Mouse (Mus musculus): Measurements from ENCODE around the gene Bcr.

Gene Bcr

GRCm38 (mm10) chr10:75184826-75185225, 124.4 kb downstream of the Bcr start:
- no peak for DNase-seq (ENCODE audit: low spot score)

DNA sequence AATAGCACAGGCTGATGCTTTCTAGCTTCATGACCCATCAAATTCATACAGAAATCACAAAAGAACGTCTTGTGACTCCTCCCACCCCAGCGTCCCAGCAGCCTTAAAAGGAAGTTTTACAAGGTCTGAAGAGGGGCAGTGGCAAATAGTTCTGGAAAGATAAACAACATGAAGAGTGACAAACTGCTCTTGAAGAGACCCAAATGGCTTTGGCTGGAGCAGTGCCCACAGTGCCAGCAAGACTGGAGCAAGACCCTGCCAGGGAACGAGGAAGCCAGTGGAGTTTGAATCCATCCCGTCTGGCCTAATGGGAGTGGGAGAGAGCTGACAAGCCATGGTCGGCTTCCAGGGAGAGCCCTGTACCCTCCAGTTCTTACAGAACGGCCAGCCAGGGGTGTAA, 126.2 kb downstream of the Bcr start:
- no peak for DNase-seq (ENCODE audit: low spot score)

GRCm38 (mm10) chr10:75187366-75188056, 127.1 kb downstream of the Bcr start:
- no peak for DNase-seq (ENCODE audit: low spot score)

GRCm38 (mm10) chr10:75191647-75192046, 131.3 kb downstream of the Bcr start:
- no peak for DNase-seq (ENCODE audit: low spot score)

DNA sequence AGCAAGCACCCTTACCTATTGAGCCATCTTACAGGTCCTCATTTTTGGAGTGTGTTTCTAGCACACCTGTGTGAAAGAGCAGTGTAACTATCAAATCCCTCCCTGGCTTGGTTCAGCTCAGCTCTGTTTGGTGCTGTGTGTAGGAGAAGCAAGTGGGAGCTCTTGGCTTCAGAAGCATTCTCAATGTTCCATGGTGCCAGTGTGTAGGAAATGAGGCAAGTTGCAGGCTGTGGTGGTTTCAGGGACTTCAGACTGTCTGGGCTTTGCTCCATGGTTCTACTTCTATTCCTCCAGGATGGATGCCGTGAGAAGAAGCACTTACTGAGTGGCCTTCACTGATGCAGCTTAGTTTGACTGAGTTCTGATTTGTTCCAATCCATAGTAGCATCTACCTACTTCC, 137.4 kb downstream of the Bcr start:
- no peak for DNase-seq (ENCODE audit: low spot score)

GRCm38 (mm10) chr10:75200733-75201132, 140.3 kb downstream of the Bcr start:
- no peak for DNase-seq (ENCODE audit: low spot score)

DNA sequence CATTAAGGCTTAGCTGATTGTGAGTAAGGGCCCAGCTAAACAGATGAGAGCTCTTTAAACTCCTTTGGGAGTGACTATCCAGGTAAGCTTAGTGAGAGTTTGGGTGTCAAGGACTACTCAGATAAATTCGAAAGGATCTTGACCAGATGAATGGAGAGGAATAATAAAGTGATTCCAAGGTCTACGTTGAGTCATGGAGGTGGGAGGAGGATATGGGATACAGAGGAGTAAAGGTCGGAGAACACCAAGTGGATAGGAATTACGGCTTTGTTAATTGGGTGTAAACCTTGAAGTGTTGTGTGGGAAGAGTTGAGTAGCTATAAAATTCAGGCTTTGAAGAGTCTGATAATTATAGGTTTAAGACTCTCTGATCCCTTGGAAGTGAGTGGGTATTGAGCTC, 145.8 kb downstream of the Bcr start:
- DNase-seq (ENCODE audit: low spot score): no peak

DNA sequence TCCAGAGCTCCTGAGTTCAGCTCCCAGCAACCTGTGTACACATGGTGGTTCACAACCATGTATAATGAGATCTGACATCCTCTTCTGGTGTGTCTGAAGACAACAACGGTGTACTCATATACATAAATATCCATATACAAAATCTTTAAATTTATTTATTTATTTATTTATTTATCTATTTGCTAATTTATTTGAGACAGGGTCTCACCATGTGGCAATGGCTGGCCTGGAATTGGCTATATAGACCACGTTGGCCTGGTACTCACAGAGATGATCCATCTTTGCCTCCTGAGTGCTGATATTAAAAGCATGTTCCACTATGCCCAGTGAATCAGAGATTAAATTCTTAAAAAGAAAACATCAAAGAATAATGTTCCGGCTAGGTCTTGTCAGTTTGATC, 150.4 kb downstream of the Bcr start:
- no peak for DNase-seq (ENCODE audit: low spot score)

GRCm38 (mm10) chr10:75211807-75212645, 151.6 kb downstream of the Bcr start, which contains the start of gene Specc1l:
Gene Specc1l (plus strand): TSS chr10:75212073.
- DNase-seq (ENCODE audit: low spot score): peak; percentile 71

- DNase-seq (ENCODE audit: low spot score): no peak
Observed at GRCm38 (mm10) chr10:75212981-75213380, 152.6 kb downstream of the Bcr start.

- no peak for DNase-seq (ENCODE audit: low spot score)
Observed at GRCm38 (mm10) chr10:75220722-75221121, 160.3 kb downstream of the Bcr start.

DNA sequence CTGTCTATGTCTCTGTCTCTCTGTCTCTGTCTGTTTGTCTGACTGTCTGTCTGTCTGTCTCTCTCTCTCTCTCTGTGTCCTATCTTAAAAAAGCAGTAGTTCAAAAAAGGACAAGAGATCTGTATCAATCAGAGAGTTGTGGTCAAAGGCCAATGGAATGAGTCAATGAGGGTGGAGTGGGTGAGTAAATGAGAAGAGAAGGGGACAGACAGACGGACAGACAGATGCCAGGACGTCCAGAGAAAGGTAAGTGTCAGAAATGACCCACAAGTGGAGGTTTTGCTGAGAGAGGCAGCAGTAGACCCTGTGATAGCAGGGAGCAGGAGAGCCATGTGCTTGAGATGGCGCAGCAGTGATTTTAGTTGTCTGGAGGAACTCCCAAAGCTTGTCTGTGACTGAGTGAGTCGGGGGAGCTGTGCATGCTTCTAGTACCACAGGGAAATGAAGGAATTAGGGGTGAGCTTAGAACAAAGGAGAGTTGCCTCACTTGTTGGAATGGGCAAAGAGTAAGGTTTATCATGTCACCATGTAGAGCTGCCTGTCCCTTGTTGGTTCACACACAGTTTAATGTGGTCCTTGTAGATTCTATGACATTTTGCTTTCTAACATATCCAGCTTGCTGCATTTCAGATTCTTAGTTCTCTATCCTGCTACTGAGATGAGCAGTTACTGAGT, 161.7 kb downstream of the Bcr start:
- no peak for DNase-seq (ENCODE audit: low spot score)

GRCm38 (mm10) chr10:75222611-75222998, 162.2 kb downstream of the Bcr start:
- no peak for DNase-seq (ENCODE audit: low spot score)

- no peak for DNase-seq (ENCODE audit: low spot score)
Observed at GRCm38 (mm10) chr10:75224154-75224553, 163.8 kb downstream of the Bcr start.

DNA sequence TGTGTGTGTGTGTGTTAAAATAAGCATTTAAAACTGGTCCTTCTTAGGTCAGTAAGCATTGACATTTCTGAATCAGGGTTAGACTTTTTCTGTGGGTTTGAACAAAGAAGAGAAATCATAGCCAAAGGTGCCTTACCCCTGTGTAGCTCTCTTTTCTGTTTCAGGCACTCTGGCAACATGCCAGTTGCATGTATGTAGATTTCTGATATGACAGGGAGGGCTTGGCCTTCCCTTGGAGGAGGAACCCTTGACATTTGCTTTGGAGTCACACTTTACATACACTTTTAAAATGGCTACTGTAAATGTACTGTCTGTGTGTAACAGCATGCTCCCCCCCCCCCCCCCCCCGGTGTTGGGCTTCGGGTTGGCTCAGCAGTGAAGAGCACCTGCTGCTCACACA, 164.2 kb downstream of the Bcr start:
- no peak for DNase-seq (ENCODE audit: low spot score)

DNA sequence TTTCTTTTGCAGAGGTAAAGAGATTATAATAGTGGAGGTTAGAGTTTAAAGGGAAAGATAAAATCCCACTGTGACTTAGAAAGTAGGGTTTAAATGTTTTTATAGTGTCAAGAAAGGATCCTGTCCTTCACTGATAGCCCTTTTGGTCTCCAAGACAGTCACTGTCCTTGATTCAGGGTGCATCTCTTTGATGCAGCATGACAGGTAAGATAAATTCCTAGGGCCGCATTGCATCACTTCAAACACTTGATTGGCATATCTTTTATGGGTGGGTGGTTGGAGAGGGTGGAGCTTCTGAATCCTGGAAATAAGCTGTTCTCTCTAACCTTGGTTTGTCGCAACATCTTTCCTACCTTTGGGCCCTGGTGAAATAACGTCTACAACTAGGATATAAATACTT, 167.0 kb downstream of the Bcr start:
- no peak for DNase-seq (ENCODE audit: low spot score)

DNA sequence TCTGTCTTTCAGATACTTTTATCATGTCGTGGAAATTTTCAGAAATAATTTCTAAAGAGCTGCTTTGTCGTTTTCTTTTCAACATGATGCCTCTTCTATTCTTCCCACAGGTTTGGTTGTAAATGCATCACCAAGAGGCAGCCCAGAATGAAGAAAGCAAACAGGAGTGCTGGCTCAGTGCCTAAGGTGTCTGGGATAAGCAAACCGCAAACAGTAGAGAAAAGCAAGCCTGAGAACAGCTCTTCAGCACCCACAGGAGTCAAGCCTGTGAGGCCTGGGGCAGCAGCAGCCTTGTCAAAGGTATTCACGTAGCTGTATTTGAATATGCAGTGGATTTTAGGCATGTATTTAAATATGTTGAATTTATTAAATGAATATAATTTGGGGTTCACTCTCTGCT, 170.2 kb downstream of the Bcr start:
- no peak for DNase-seq (ENCODE audit: low spot score)

GRCm38 (mm10) chr10:75231876-75232275, 171.5 kb downstream of the Bcr start:
- no peak for DNase-seq (ENCODE audit: low spot score)

- DNase-seq (ENCODE audit: low spot score): no peak
Observed at GRCm38 (mm10) chr10:75232612-75233155, 172.3 kb downstream of the Bcr start.

- no peak for DNase-seq (ENCODE audit: low spot score)
Observed at GRCm38 (mm10) chr10:75233489-75233888, 173.1 kb downstream of the Bcr start.
